Mouse (Mus musculus): ENCODE measurements at regions not wholly inside any gene's neighbourhood (a gene's known extent, or its start where the extent isn't known, plus 50 kb on each side); places are given as distances from the start of the nearest gene placed in this dataset.
A peak's percentile ranks its signal among the peaks of the same experiment; 100 is the strongest.

DNA sequence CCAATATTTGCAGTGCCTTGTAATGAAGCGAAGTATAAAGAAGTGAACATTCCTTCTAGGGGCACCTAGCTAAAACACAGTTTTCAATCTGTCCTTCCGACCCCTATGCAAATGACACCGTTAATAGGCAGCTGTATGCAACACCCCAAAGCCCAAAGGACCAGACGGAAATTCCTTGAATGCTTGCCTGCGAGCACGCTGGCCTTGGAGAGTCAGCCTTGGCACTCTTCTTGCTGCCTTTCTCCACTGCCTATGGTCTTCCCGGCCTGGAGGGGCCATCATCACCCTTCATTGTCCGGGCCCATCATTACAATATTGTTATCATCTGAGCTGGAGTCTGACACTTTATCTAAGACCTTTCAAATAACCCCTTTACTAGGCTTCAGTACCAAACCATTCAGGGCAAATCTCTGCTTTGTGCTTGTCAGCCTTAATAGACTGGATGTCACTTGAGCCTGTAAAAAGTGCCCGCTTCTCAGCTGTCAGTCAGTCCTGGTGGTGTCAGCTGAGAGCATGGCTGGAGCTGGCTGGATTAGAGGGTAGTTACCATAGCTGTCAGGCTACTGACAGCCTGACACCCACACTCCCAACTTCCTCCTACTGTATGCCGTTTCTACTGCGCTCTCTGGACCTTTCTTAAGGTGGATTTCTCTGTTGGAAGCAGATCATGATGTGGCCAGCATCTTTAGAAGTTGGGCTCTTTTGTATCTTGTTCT lies 290.6 kb upstream of the Atp5g3 start:
- Histone ChIP-seq H3K4me1 (ENCODE audit: control insufficient read depth, insufficient read depth, low read length) (no peaks in the 10 kb centered on the region), H3K27ac (ENCODE audit: insufficient read depth, low read depth, low read length) (no peak overlapping the region), H3K27me3 (replicated peaks; ENCODE audit: control insufficient read depth, insufficient read depth, low read length) (no peaks in the 10 kb centered on the region), H3K4me3 (ENCODE audit: insufficient read depth, low read depth, low read length) (no peak overlapping the region), H3K36me3 (ENCODE audit: control insufficient read depth, insufficient read depth, low read length) (no peaks in the 10 kb centered on the region)
- no peak for TF ChIP-seq POLR2A (IDR thresholded peaks at IDR 0.05; ENCODE audit: low read depth, low read length)
- no peak for TF ChIP-seq CTCF (conservative IDR thresholded peaks at IDR 0.05; ENCODE audit: insufficient read depth, insufficient read length, low read depth, low read length)
- WGBS, result 46% methylated on average over 11 of the region's 11 CpGs
- peak; percentile 7 for DNase-seq

DNA sequence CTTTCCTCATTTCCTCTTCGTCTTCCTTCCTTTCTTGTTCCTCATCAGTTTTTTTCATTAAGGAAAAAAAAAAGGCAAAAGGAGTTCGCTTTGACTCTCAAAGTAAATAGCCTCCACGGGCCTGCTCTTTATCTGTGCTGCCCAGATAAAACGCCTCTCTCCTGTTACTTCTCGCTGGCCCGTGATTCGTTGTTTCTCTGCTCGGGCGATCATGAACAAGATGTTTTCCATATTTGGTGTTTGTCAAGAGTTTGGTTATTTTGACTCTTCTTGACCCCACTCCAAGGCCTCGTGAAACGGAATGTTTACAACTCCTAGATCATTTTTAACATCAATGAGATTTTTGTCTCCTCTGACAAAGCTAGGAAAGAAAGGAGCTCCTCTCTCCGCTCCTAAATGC lies 288.4 kb upstream of the Atp5g3 start:
- Histone ChIP-seq H3K27ac (ENCODE audit: insufficient read depth, low read depth, low read length) (no peak overlapping the region), H3K36me3 (ENCODE audit: control insufficient read depth, insufficient read depth, low read length) (no peaks in the 10 kb centered on the region), H3K27me3 (replicated peaks; ENCODE audit: control insufficient read depth, insufficient read depth, low read length) (no peaks in the 10 kb centered on the region), H3K4me3 (ENCODE audit: insufficient read depth, low read depth, low read length) (no peak overlapping the region), H3K4me1 (ENCODE audit: control insufficient read depth, insufficient read depth, low read length) (no peaks in the 10 kb centered on the region)
- peak; percentile 1 for DNase-seq
- WGBS, result 38% methylated on average over 12 of the region's 12 CpGs
- TF ChIP-seq CTCF (conservative IDR thresholded peaks at IDR 0.05; ENCODE audit: insufficient read depth, insufficient read length, low read depth, low read length) (no peak), POLR2A (IDR thresholded peaks at IDR 0.05; ENCODE audit: low read depth, low read length) (no peak)

DNA sequence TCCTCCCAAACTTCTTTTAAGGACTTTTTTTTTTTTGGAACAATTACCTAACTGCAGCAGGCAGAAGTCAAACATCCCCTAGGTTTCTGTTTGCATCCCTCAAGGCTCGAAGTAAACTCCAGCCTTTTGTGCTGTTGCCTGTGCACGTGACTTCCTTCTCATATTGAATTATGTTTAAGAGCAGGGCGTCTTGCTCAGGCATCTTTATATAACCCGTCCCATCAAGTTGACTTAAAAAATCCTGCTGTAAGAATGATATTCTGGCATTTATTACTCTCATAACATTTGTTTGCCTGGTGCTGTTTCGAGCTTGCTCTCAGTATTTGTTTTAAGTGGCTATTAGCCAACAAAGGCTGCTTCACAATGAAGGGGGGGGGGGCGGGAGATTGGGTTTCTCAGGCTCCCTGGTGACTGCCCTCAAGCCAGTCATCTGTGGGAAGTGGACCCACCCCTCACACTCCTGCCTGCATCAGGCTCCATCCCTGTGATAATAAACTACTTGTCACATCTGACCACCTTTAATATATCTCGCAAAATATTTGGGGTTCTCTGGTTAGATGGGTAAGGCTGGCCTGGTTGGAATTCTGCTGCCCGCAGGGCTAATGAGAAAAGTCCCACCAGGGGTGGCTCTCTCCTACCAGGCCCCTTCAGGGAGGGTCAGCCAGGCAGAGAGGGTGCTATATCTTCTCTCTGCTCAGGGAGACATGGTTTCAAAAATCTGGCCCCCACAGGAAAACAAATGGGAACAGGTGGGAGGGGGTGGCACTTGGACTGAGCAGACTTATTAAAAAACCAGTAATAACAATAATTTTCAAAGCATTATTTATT lies 277.1 kb upstream of the Atp5g3 start:
- Histone ChIP-seq H3K36me3 (ENCODE audit: control insufficient read depth, insufficient read depth, low read length) (no peaks in the 10 kb centered on the region), H3K4me3 (ENCODE audit: insufficient read depth, low read depth, low read length) (no peak overlapping the region), H3K4me1 (ENCODE audit: control insufficient read depth, insufficient read depth, low read length) (no peaks in the 10 kb centered on the region), H3K27ac (ENCODE audit: insufficient read depth, low read depth, low read length) (no peak overlapping the region), H3K27me3 (replicated peaks; ENCODE audit: control insufficient read depth, insufficient read depth, low read length) (no peaks in the 10 kb centered on the region)
- no peak for TF ChIP-seq POLR2A (IDR thresholded peaks at IDR 0.05; ENCODE audit: low read depth, low read length)
- TF ChIP-seq CTCF (conservative IDR thresholded peaks at IDR 0.05; ENCODE audit: insufficient read depth, insufficient read length, low read depth, low read length), result no peak
- WGBS, result 21% methylated on average over 8 of the region's 8 CpGs
- no peak for DNase-seq

DNA sequence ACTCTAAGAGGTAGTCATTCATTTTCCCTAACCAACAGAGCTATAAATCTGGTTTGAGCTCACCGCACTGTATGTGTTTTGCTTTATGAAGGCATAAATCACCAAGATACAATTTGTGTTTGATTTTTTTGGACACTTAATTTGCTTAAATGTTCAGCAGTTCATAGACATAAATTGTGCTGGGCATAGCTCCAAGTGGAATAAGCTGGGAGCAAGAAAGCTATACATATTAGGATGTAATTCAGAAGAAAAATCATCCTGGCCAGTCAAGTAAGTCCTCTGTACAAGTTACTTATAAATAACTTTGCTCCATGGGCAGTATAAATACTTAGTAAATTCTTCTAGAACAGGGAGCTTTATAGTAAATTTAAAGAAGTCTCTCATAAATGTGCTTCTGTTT lies 267.0 kb upstream of the Atp5g3 start:
- H3K27ac ChIP-seq (ENCODE audit: insufficient read depth, low read depth, low read length), result no peak overlapping the region
- no peaks in the 10 kb centered on the region for H3K36me3 ChIP-seq (ENCODE audit: control insufficient read depth, insufficient read depth, low read length)
- no peaks in the 10 kb centered on the region for H3K4me1 ChIP-seq (ENCODE audit: control insufficient read depth, insufficient read depth, low read length)
- no peak overlapping the region for H3K4me3 ChIP-seq (ENCODE audit: insufficient read depth, low read depth, low read length)
- WGBS, result 65% methylated on average over 1 of the region's 1 CpGs
- DNase-seq, result no peak
- no peak for TF ChIP-seq CTCF (conservative IDR thresholded peaks at IDR 0.05; ENCODE audit: insufficient read depth, insufficient read length, low read depth, low read length)
- TF ChIP-seq POLR2A (IDR thresholded peaks at IDR 0.05; ENCODE audit: low read depth, low read length), result no peak
- no peaks in the 10 kb centered on the region for H3K27me3 ChIP-seq (replicated peaks; ENCODE audit: control insufficient read depth, insufficient read depth, low read length)

DNA sequence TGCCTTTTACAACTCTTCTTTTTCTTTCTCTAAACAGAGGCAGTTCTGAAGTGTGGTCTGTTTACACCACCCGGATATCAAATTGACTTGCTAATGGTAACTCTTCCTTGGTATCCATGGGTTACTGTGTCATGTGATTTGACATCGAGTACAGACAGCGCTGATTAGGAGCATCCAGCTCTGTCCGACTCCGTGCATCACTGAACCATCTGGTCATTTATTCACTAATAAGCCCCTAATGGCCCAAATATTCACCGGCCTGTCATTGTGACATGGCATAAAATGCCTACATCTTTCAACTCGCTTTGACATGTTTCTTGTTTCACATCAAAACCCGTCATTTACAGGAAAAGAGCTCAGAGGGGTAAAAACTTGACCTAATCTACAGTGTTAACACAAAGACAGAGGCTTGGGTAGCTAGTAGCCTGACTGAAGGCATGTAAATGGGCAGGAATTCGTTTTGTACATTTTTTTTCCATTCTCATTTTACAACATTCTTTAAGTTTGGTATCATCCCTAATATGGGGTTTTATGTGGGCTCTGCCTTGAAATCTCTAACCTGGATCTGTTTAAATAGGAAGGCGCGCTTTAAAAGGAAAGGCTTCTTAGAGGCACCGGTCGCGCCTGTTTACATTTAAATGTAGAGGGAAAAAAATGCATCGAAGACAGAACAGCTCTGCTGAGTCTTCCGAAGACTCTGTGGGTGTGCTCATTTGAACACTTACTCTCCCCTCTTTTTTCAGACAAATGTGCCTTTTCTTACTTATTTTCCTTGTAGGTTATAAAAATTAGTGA lies 257.8 kb upstream of the Atp5g3 start:
- Histone ChIP-seq H3K27me3 (replicated peaks; ENCODE audit: control insufficient read depth, insufficient read depth, low read length) (no peaks in the 10 kb centered on the region), H3K4me3 (ENCODE audit: insufficient read depth, low read depth, low read length) (no peak overlapping the region), H3K4me1 (ENCODE audit: control insufficient read depth, insufficient read depth, low read length) (no peaks in the 10 kb centered on the region), H3K36me3 (ENCODE audit: control insufficient read depth, insufficient read depth, low read length) (no peaks in the 10 kb centered on the region), H3K27ac (ENCODE audit: insufficient read depth, low read depth, low read length) (no peak overlapping the region)
- no peak for TF ChIP-seq CTCF (conservative IDR thresholded peaks at IDR 0.05; ENCODE audit: insufficient read depth, insufficient read length, low read depth, low read length)
- TF ChIP-seq POLR2A (IDR thresholded peaks at IDR 0.05; ENCODE audit: low read depth, low read length), result no peak
- 65% methylated on average over 16 of the region's 16 CpGs for WGBS
- DNase-seq, result no peak

DNA sequence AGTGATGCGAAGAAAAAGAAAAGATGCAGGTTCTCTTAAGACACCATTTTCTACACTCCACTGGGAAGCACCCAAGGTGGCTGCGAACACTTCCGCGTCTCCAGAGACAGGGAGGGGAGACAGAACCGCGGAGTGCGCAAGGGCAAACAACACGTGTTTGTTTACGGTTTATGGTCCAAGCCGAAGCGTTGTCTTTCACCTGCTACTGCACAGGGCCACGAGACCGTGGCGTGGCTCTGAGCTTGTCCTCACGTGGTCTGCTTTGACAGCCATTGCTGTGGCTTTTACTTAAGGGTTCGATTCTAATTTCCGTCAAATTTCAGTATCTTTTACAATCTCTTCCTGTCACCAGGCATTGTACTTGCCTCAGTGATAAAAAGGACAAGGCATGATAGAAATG lies 257.2 kb upstream of the Atp5g3 start:
- Histone ChIP-seq H3K36me3 (ENCODE audit: control insufficient read depth, insufficient read depth, low read length) (no peaks in the 10 kb centered on the region), H3K4me3 (ENCODE audit: insufficient read depth, low read depth, low read length) (no peak overlapping the region), H3K27me3 (replicated peaks; ENCODE audit: control insufficient read depth, insufficient read depth, low read length) (no peaks in the 10 kb centered on the region), H3K4me1 (ENCODE audit: control insufficient read depth, insufficient read depth, low read length) (no peaks in the 10 kb centered on the region), H3K27ac (ENCODE audit: insufficient read depth, low read depth, low read length) (no peak overlapping the region)
- TF ChIP-seq CTCF (conservative IDR thresholded peaks at IDR 0.05; ENCODE audit: insufficient read depth, insufficient read length, low read depth, low read length), result no peak
- TF ChIP-seq POLR2A (IDR thresholded peaks at IDR 0.05; ENCODE audit: low read depth, low read length), result no peak
- DNase-seq, result no peak
- WGBS, result 77% methylated on average over 17 of the region's 17 CpGs

Data from kidney, adult 2 months (tissue).